Mouse (Mus musculus): ENCODE measurements around the gene Tiam2.

- TF ChIP-seq CTCF (IDR thresholded peaks at IDR 0.05; ENCODE audit: insufficient read depth, low read depth, low read length) (no peak), POLR2A (IDR thresholded peaks at IDR 0.05; ENCODE audit: insufficient read depth, low read depth, low read length) (no peak)
Observed at GRCm38 (mm10) chr17:3453946-3454345, 127.6 kb downstream of the Tiam2 start.

Data from olfactory bulb, adult 2 months (tissue).